In genomic region chr19:54688630-54689029, GRCm38 (mm10) we compare ENCODE assay signal across 23 mouse cellular contexts.
A peak's percentile ranks its signal among the peaks of the same experiment; 100 is the strongest.
DNase-seq lines count a peak whose midpoint lies in the region; ATAC-seq and TF ChIP-seq lines count a peak whose summit lies in the region.
"Had no signal": no experiment of that assay in that cellular context is flagged by ENCODE, and none has a peak within 500 bp of the region (broad histone marks: within the 10 kb centered on the region; RNA-seq: fewer than 3 reads in every experiment).

No protein-coding gene starts in this region.

- peak; percentile 72 for ATAC-seq in granulocyte monocyte progenitor cell, adult 5-6 weeks (replicated peaks; ENCODE audit: poor library complexity, severe bottlenecking)
- no peak for ATAC-seq in hindbrain, embryonic 16.5 days
- ATAC-seq in forebrain, embryonic 13.5 days: no peak
- ATAC-seq: forebrain, embryonic 14.5 days; midbrain, embryonic 16.5 days had no signal

- no peak for TF ChIP-seq POLR2A in MEL (IDR thresholded peaks at IDR 0.05; ENCODE audit: control insufficient read depth in 1 of 2, insufficient read depth in 1 of 2, low read depth in 1 of 2, low read length in 2 of 2, poor library complexity in 1 of 2)

- TF ChIP-seq CTCF in MEL (IDR thresholded peaks at IDR 0.05 in 2 of 3, conservative IDR thresholded peaks at IDR 0.05 in 1 of 3; ENCODE audit: control insufficient read depth in 1 of 3, insufficient read depth in 1 of 3, low read depth in 2 of 3, low read length in 3 of 3, poor library complexity in 1 of 3, severe bottlenecking in 1 of 3): no peak

- no peaks in the 10 kb centered on the region; a peak in 1 of 4 replicates for H3K27me3 ChIP-seq in MEL (ENCODE audit: control insufficient read depth in 1 of 2, insufficient read depth in 2 of 2, low read length in 2 of 2)
- H3K27me3 ChIP-seq in hindbrain, embryonic 16.5 days (replicated peaks; ENCODE audit: control insufficient read depth, insufficient read depth, low read length): no peaks in the 10 kb centered on the region
- H3K27me3 ChIP-seq in forebrain, embryonic 13.5 days: no peaks in the 10 kb centered on the region
- H3K27me3 ChIP-seq: heart, embryonic 12.5 days; hindbrain, embryonic 13.5 days; neural tube, embryonic 15.5 days had no signal

- DNase-seq in adrenal gland, postnatal 14 days: peak; percentile 12
- no peak for DNase-seq in adrenal gland, adult 18-20 months (ENCODE audit: low spot score in 2 of 2)
- DNase-seq in MEL (ENCODE audit: low read depth, low spot score): no peak
- peak; percentile 14 for DNase-seq in kidney, postnatal 14 days
- DNase-seq in left cerebral cortex, postnatal 14 days (ENCODE audit: low spot score in 2 of 2): no peak
- DNase-seq: cerebellum, postnatal 14 days; gastrocnemius, postnatal 36 days; heart, postnatal 14 days; layer of hippocampus, adult 9-11 months; lung, adult 2 months; spleen, adult 18-20 months; thymus, postnatal 36 days had no signal

- no peaks in the 10 kb centered on the region for H3K36me3 ChIP-seq in MEL (ENCODE audit: control insufficient read depth in 1 of 2, insufficient read depth in 2 of 2, low read length in 2 of 2)
- no peaks in the 10 kb centered on the region for H3K36me3 ChIP-seq in hindbrain, embryonic 16.5 days (ENCODE audit: control insufficient read depth, insufficient read depth, low read length)
- H3K36me3 ChIP-seq in forebrain, embryonic 13.5 days (ENCODE audit: poor library complexity, severe bottlenecking): no peaks in the 10 kb centered on the region
- H3K36me3 ChIP-seq: embryonic facial prominence, embryonic 10.5 days; G1E; heart, embryonic 12.5 days; hindbrain, embryonic 13.5 days; neural tube, embryonic 15.5 days had no signal

- TF ChIP-seq RAD21 in MEL (IDR thresholded peaks at IDR 0.05; ENCODE audit: low read depth, low read length): no peak

- H3K9ac ChIP-seq in MEL (ENCODE audit: control insufficient read depth, low read depth, low read length, poor library complexity, severe bottlenecking): no peak overlapping the region
- H3K9ac ChIP-seq in hindbrain, embryonic 16.5 days (ENCODE audit: low read depth, low read length): no peak overlapping the region
- no peak overlapping the region for H3K9ac ChIP-seq in forebrain, embryonic 13.5 days
- H3K9ac ChIP-seq: heart, embryonic 12.5 days; hindbrain, embryonic 13.5 days; neural tube, embryonic 15.5 days had no signal

- H3K4me1 ChIP-seq in MEL (ENCODE audit: control insufficient read depth in 1 of 2, insufficient read depth in 2 of 2, low read length in 2 of 2): no peaks in the 10 kb centered on the region
- H3K4me1 ChIP-seq in hindbrain, embryonic 16.5 days (ENCODE audit: control insufficient read depth, insufficient read depth, low read depth, low read length): no peaks in the 10 kb centered on the region
- no peaks in the 10 kb centered on the region for H3K4me1 ChIP-seq in forebrain, embryonic 13.5 days
- H3K4me1 ChIP-seq: embryonic facial prominence, embryonic 10.5 days; heart, embryonic 12.5 days; hindbrain, embryonic 13.5 days; neural tube, embryonic 15.5 days had no signal

- H3K27ac ChIP-seq in MEL (ENCODE audit: control insufficient read depth, low read depth, low read length): no peak overlapping the region
- H3K27ac ChIP-seq in hindbrain, embryonic 16.5 days (ENCODE audit: low read depth, low read length): no peak overlapping the region
- H3K27ac ChIP-seq in forebrain, embryonic 13.5 days: no peak overlapping the region
- H3K27ac ChIP-seq: embryonic facial prominence, embryonic 10.5 days; hindbrain, embryonic 13.5 days; neural tube, embryonic 15.5 days had no signal

- H3K4me2 ChIP-seq in hindbrain, embryonic 16.5 days (ENCODE audit: low read length): no peak overlapping the region
- no peak overlapping the region for H3K4me2 ChIP-seq in forebrain, embryonic 13.5 days
- H3K4me2 ChIP-seq: heart, embryonic 12.5 days; hindbrain, embryonic 13.5 days; liver, embryonic 11.5 days; neural tube, embryonic 15.5 days had no signal

- H3K79me2 ChIP-seq in MEL (ENCODE audit: control insufficient read depth, insufficient read depth, low read length, poor library complexity): no peaks in the 10 kb centered on the region

- no peaks in the 10 kb centered on the region for H3K9me3 ChIP-seq in MEL (replicated peaks; ENCODE audit: insufficient read depth, low read length)
- no peaks in the 10 kb centered on the region for H3K9me3 ChIP-seq in hindbrain, embryonic 16.5 days (ENCODE audit: control insufficient read depth, low read length)
- H3K9me3 ChIP-seq in forebrain, embryonic 13.5 days (replicated peaks): no peaks in the 10 kb centered on the region
- H3K9me3 ChIP-seq: embryonic facial prominence, embryonic 10.5 days; G1E; heart, embryonic 12.5 days; hindbrain, embryonic 13.5 days; neural tube, embryonic 15.5 days had no signal

- no peak overlapping the region for H3K4me3 ChIP-seq in MEL (ENCODE audit: control insufficient read depth in 1 of 2, insufficient read depth in 1 of 2, low read depth in 2 of 2, low read length in 2 of 2)
- no peak overlapping the region for H3K4me3 ChIP-seq in hindbrain, embryonic 16.5 days (ENCODE audit: low read length)
- no peak overlapping the region for H3K4me3 ChIP-seq in forebrain, embryonic 13.5 days
- H3K4me3 ChIP-seq: embryonic facial prominence, embryonic 10.5 days; heart, embryonic 12.5 days; hindbrain, embryonic 13.5 days; neural tube, embryonic 15.5 days had no signal

- intact Hi-C loops in left cerebral cortex, postnatal 14 days (cut with DNase I): no loop called here

- no peak for TF ChIP-seq EP300 in MEL (IDR thresholded peaks at IDR 0.05; ENCODE audit: low read depth in 1 of 2, low read length in 2 of 2)

TF ChIP-seq in MEL, 35 proteins besides CTCF, POLR2A, EP300 and RAD21:
- TF ChIP-seq UBTF (IDR thresholded peaks at IDR 0.05; ENCODE audit: borderline replicate concordance, insufficient read depth, low read depth, low read length) (no peak), ZKSCAN1 (IDR thresholded peaks at IDR 0.05; ENCODE audit: low read depth, low read length) (no peak), HCFC1 (IDR thresholded peaks at IDR 0.05; ENCODE audit: low read depth, low read length) (no peak), RCOR1 (IDR thresholded peaks at IDR 0.05; ENCODE audit: low read depth, low read length) (peak; percentile 38; the same call in 1 of the 2 replicates), CHD2 (IDR thresholded peaks at IDR 0.05; ENCODE audit: low read length) (no peak), TAL1 (IDR thresholded peaks at IDR 0.05; ENCODE audit: low read length) (no peak)
TF ChIP-seq in MEL: peak in this region for 1.

Comparison
In these comparisons a context has a peak if more than half of its experiments do, and no peak if none do; other contexts are left out.
1. DNase-seq: peak in adrenal gland, postnatal 14 days (single experiment) and kidney, postnatal 14 days (single experiment); none in adrenal gland, adult 18-20 months (0 of 2), MEL (single experiment) and left cerebral cortex, postnatal 14 days (0 of 2).